Comparison of ENCODE assay signal across 17 mouse cellular contexts in the genomic region with DNA sequence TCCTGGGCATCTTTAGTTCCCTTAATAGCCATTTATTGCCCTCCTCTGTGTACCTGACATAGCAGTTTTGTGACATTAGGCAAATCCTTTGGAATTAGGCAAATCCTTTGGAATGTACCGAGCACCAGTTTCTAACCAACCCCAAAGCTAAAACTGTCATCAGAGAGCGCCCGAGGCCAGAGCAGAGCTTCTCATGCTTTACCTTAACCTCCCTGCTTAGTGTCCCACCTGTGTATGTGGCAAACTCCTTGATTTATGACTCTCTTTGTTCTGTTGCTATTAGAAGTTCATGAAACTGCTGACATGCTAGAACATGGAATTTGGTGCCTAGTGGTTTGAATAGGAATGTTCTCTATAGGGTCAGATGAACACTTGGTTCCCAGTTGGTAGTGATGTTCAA.
DNase-seq lines count a peak whose midpoint lies in the region; ATAC-seq lines count a peak whose summit lies in the region.
"Had no signal": no experiment of that assay in that cellular context is flagged by ENCODE, and none has a peak within 500 bp of the region (broad histone marks: within the 10 kb centered on the region; RNA-seq: fewer than 3 reads in every experiment).

No protein-coding gene starts in this region.

- no peak for ATAC-seq in activated CD4-positive, CD25-positive, alpha-beta regulatory T cell, adult 4 months
- ATAC-seq: CD4-positive, CD25-positive, alpha-beta regulatory T cell, adult 4 months; Patski had no signal

- DNase-seq in fat pad, adult 2 months (ENCODE audit: extremely low read depth, low read depth, low spot score), result peak; percentile 75
- peak; percentile 64 for DNase-seq in gonadal fat pad, adult 2 months (ENCODE audit: low read depth)
- no peak for DNase-seq in heart, postnatal 4 days
- DNase-seq: adrenal gland, adult 2 months; adrenal gland, adult 8-10 months; adrenal gland, postnatal 10 days; adrenal gland, postnatal 14 days; adrenal gland, postnatal 25 days; adrenal gland, postnatal 36 days; B cell, adult 2 months; cerebellum, adult 11 months; cerebellum, adult 11-12 months; cerebellum, adult 18-20 months; cerebellum, adult 2 months had no signal
